Mouse (Mus musculus) ES-E14 (cell line): ENCODE measurements around the gene Il6. TPM values are rescaled to one million over a fixed set of nuclear protein-coding genes. Genes with fewer than 3 reads are reported as not detected.

Experiments
- DNase-seq: peaks from one replicate; pipeline ENCODE4 v3.0.0-alpha.2; 2013; ENCODE audit warnings: low read depth, low spot score
- H3K27ac ChIP-seq: 2 replicates; pipeline ENCODE4 v1.5.1; 2012; ENCODE audit warnings: low read depth, mild to moderate bottlenecking, low read length, moderate library complexity, mixed read lengths; ENCODE audit not compliant: poor library complexity, insufficient read depth, severe bottlenecking
- H3K36me3 ChIP-seq: 2 replicates; pipeline ENCODE4 v1.6.1; 2012; ENCODE audit warnings: mild to moderate bottlenecking, low read length, moderate library complexity, mixed read lengths; ENCODE audit not compliant: control insufficient read depth, poor library complexity, insufficient read depth, severe bottlenecking
- H3K4me1 ChIP-seq, 2 experiments: fragments of 150-350 bp in 1 of 2; sonication (generic) in 1 of 2; 2 replicates each; pipeline ENCODE4 v1.6.1; 2012; ENCODE audit warnings: low read length in 2 of 2, mild to moderate bottlenecking in 1 of 2, mixed read lengths in 1 of 2; ENCODE audit not compliant: control insufficient read depth in 2 of 2, insufficient read depth in 2 of 2, poor library complexity in 1 of 2
- H3K4me3 ChIP-seq, 2 experiments: fragments of 150-350 bp in 1 of 2; sonication (generic) in 1 of 2; 2 replicates each; pipeline ENCODE4 v1.5.1; 2012; ENCODE audit warnings: low read length in 2 of 2, low read depth in 1 of 2, mild to moderate bottlenecking in 1 of 2, mixed read lengths in 1 of 2; ENCODE audit not compliant: insufficient read depth in 1 of 2, poor library complexity in 1 of 2, severe bottlenecking in 1 of 2
- H3K9ac ChIP-seq: 2 replicates; pipeline ENCODE4 v1.6.1; 2012; ENCODE audit warnings: low read depth, mild to moderate bottlenecking, low read length, mixed read lengths; ENCODE audit not compliant: poor library complexity, insufficient read depth, severe bottlenecking
- H3K9me3 ChIP-seq: fragments of 150-350 bp; sonication (generic); 2 replicates; pipeline ENCODE4 v1.6.1; 2012; ENCODE audit warnings: low read depth, mild to moderate bottlenecking, low read length; ENCODE audit not compliant: control insufficient read depth, insufficient read depth
- CHD2 ChIP-seq: IDR thresholded peaks from 2 replicates; pipeline ENCODE4 v1.6.1; 2014; ENCODE audit warnings: mild to moderate bottlenecking, low read depth, low read length, inconsistent platforms
- HCFC1 ChIP-seq: IDR thresholded peaks from 2 replicates; pipeline ENCODE4 v1.6.1; 2012; ENCODE audit warnings: low read length, inconsistent platforms, borderline replicate concordance; ENCODE audit not compliant: insufficient read depth
- MAFK ChIP-seq: IDR thresholded peaks from 2 replicates; pipeline ENCODE4 v1.6.1; 2014; ENCODE audit warnings: mild to moderate bottlenecking, low read depth, low read length, inconsistent platforms; ENCODE audit not compliant: insufficient read depth
- ZC3H11A ChIP-seq: IDR thresholded peaks from 2 replicates; pipeline ENCODE4 v1.6.1; 2012; ENCODE audit warnings: low read depth, mild to moderate bottlenecking, inconsistent platforms, low read length, borderline replicate concordance
- ZNF384 ChIP-seq: IDR thresholded peaks from 2 replicates; pipeline ENCODE4 v1.6.1; 2012; ENCODE audit warnings: low read depth, low read length, inconsistent platforms
- in situ Hi-C, 2 experiments: fragments of 600-800 bp; cut with MboI; formaldehyde crosslinking; loops; one replicate each; pipeline ENCODE4 v1.15.1; 2025; ENCODE audit warnings: low sequenced_read_pairs in 2 of 2, inconsistent platforms in 1 of 2; ENCODE audit not compliant: unreplicated experiment in 2 of 2
- total RNA-seq: library from RNA; depleted of rRNA; stranded (reverse); fragments of 300-350 nt; gene quantifications from 2 replicates; pipeline ENCODE4 v1.2.3, GENCODE M21; 2012

Il6 gene
- total RNA-seq, 1 experiment = not detected

DNA sequence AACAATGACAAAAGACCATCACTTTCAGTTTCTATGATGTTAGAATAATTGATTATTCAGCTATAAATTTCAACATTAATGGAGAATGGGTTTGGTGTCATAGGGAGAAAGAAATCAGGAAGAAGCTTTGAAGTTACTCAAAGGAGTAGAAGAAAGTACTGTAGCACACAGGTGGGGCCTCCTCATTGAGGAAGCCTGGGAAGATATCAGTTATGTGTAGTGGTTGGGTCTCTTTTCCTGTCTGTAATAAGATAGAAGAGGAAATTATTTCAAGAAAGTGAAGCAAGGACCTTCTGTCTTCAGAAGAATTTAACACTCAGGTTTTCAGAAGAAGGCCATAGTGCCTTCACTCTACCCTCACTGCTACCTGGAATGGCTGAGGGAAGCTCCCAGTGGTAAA lies 38.8 kb upstream of the Il6 start:
- H3K9ac ChIP-seq = no peak overlapping the region
- no peak overlapping the region for H3K4me3 ChIP-seq
- in situ Hi-C loops = no loop called here
- no peaks in the 10 kb centered on the region for H3K36me3 ChIP-seq
- TF ChIP-seq HCFC1 (no peak), ZC3H11A (no peak), MAFK (no peak), CHD2 (no peak), ZNF384 (no peak)
- H3K4me1 ChIP-seq = no peaks in the 10 kb centered on the region
- no peak for DNase-seq
- no peak overlapping the region for H3K27ac ChIP-seq
- H3K9me3 ChIP-seq = no peaks in the 10 kb centered on the region

- H3K27ac ChIP-seq = no peak overlapping the region
- DNase-seq = no peak
- H3K4me3 ChIP-seq = no peak overlapping the region
- no peak for TF ChIP-seq ZNF384
- no peak for TF ChIP-seq CHD2
- no peak for TF ChIP-seq ZC3H11A
- no peak for TF ChIP-seq HCFC1
- TF ChIP-seq MAFK = no peak
- in situ Hi-C loops = no loop called here
- H3K9ac ChIP-seq = no peak overlapping the region
- no peaks in the 10 kb centered on the region for H3K4me1 ChIP-seq
- H3K9me3 ChIP-seq = no peaks in the 10 kb centered on the region
- H3K36me3 ChIP-seq = no peaks in the 10 kb centered on the region
These were observed 19.3 kb upstream of the Il6 start for GRCm38 (mm10) chr5:29993583-29993982.

- no peak for TF ChIP-seq ZC3H11A
- Histone ChIP-seq H3K4me1 (no peaks in the 10 kb centered on the region), H3K27ac (no peak overlapping the region), H3K36me3 (no peaks in the 10 kb centered on the region), H3K4me3 (no peak overlapping the region), H3K9ac (no peak overlapping the region), H3K9me3 (no peaks in the 10 kb centered on the region)
- no peak for DNase-seq
- in situ Hi-C loops = no loop called here
These were observed 18.6 kb upstream of the Il6 start for GRCm38 (mm10) chr5:29994344-29994743.

DNA sequence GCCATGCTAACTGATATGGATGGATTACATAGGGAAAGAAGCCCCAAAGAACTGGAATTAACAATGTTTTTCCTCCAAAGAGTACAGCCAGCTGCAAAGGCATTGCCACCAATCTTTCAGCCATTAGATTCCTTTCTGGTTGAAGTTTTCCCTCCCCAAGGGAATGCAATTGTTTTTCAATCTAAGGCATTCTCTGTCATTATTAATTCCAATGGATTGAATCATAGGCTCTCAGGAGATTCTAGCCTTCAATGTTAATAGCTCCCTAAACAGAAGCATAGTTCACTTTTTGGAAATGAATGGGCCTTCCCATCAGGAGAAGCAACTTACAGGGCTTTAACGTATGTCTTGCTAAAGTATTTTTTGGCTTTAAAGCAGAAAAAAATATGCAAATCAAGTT lies 15.6 kb upstream of the Il6 start:
- Histone ChIP-seq H3K4me3 (no peak overlapping the region), H3K9me3 (no peaks in the 10 kb centered on the region), H3K9ac (no peak overlapping the region), H3K4me1 (no peaks in the 10 kb centered on the region), H3K27ac (no peak overlapping the region), H3K36me3 (no peaks in the 10 kb centered on the region)
- no peak for TF ChIP-seq ZNF384
- TF ChIP-seq HCFC1 = no peak
- no peak for TF ChIP-seq CHD2
- TF ChIP-seq MAFK = no peak
- no peak for TF ChIP-seq ZC3H11A
- no peak for DNase-seq
- in situ Hi-C loops = no loop called here

DNA sequence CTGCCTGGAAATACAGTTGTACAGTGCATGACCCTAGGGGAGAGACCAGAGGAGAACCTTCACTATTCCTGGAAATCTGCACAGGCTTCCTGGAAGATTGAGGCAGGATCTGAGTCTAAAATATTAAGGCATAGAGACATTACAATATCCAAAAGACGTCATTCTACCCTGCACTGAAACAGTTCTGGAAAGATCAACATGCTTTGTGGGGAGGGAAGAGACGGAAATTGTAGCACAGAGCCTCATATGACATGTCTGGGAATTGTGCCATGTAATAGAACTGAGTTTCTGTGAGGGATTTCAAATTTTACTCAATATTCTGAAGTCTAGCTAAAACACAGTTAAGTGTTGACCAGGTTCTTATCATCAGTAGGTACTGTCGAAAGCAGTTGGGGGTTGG lies 12.0 kb upstream of the Il6 start:
- Histone ChIP-seq H3K4me1 (no peaks in the 10 kb centered on the region), H3K9ac (no peak overlapping the region), H3K4me3 (no peak overlapping the region), H3K9me3 (no peaks in the 10 kb centered on the region), H3K27ac (no peak overlapping the region), H3K36me3 (no peaks in the 10 kb centered on the region)
- TF ChIP-seq MAFK = no peak
- no peak for TF ChIP-seq HCFC1
- TF ChIP-seq CHD2 = no peak
- TF ChIP-seq ZC3H11A = no peak
- TF ChIP-seq ZNF384 = no peak
- DNase-seq = no peak
- in situ Hi-C loops = no loop called here
